Mouse (Mus musculus): ENCODE measurements around the gene Ece1.
"Not testable (repeated sequence)": the region's sequence is repeated elsewhere in the genome, so short reads cannot be mapped to it uniquely, and the experiment has no call there.

- not testable (repeated sequence) for TF ChIP-seq TAL1 (IDR thresholded peaks at IDR 0.05; ENCODE audit: low read length); CTCF (IDR thresholded peaks at IDR 0.05 in 2 of 3, conservative IDR thresholded peaks at IDR 0.05 in 1 of 3; ENCODE audit: control insufficient read depth in 1 of 3, insufficient read depth in 1 of 3, low read depth in 2 of 3, low read length in 3 of 3, poor library complexity in 1 of 3, severe bottlenecking in 1 of 3); EP300 (IDR thresholded peaks at IDR 0.05; ENCODE audit: low read depth in 1 of 2, low read length in 2 of 2); POLR2A (IDR thresholded peaks at IDR 0.05; ENCODE audit: control insufficient read depth in 1 of 2, insufficient read depth in 1 of 2, low read depth in 1 of 2, low read length in 2 of 2, poor library complexity in 1 of 2); BHLHE40 (IDR thresholded peaks at IDR 0.05; ENCODE audit: borderline replicate concordance, low read depth, low read length); GATA1 (IDR thresholded peaks at IDR 0.05; ENCODE audit: low read depth, low read length); ZNF384 (IDR thresholded peaks at IDR 0.05; ENCODE audit: low read depth, low read length)
Measured at GRCm38 (mm10) chr4:137847651-137848050, 14.4 kb upstream of the Ece1 start.
